Mouse (Mus musculus): ENCODE results near the gene Rab19. TPM values are rescaled to one million over a fixed set of nuclear protein-coding genes. Genes with fewer than 3 reads are reported as not detected.
"Not testable (repeated sequence)": the region's sequence is repeated elsewhere in the genome, so short reads cannot be mapped to it uniquely, and the experiment has no call there.

Gene Rab19
- total RNA-seq, 2 experiments from 2014 or later = 0.14 TPM; not detected in 1

GRCm38 (mm10) chr6:39362684-39363083, 18.3 kb upstream of the Rab19 start:
- Histone ChIP-seq H3K4me3 (no peak overlapping the region), H3K27ac (no peak overlapping the region)
- intact Hi-C loops (cut with DNase I) = no loop called here
- no peak for DNase-seq
- no peak for TF ChIP-seq CTCF (IDR thresholded peaks at IDR 0.05)

GRCm38 (mm10) chr6:39369631-39370030, 11.3 kb upstream of the Rab19 start:
- intact Hi-C loops (cut with DNase I) = no loop called here
- TF ChIP-seq CTCF (IDR thresholded peaks at IDR 0.05) = no peak
- Histone ChIP-seq H3K4me3 (no peak overlapping the region), H3K27ac (no peak overlapping the region)
- DNase-seq = no peak

- TF ChIP-seq CTCF (IDR thresholded peaks at IDR 0.05) = no peak
- Histone ChIP-seq H3K4me3 (no peak overlapping the region), H3K27ac (no peak overlapping the region)
- no peak for DNase-seq
- intact Hi-C loops (cut with DNase I) = no loop called here
Measured at GRCm38 (mm10) chr6:39372042-39372441, 8.9 kb upstream of the Rab19 start.

GRCm38 (mm10) chr6:39372727-39373126, 8.2 kb upstream of the Rab19 start:
- TF ChIP-seq CTCF (IDR thresholded peaks at IDR 0.05) = no peak
- Histone ChIP-seq H3K4me3 (no peak overlapping the region), H3K27ac (no peak overlapping the region; the same call in 1 of the 2 replicates)
- DNase-seq = peak; percentile 44
- intact Hi-C loops (cut with DNase I) = no loop called here

- intact Hi-C loops (cut with DNase I) = no loop called here
- DNase-seq = no peak
- no peak for TF ChIP-seq CTCF (IDR thresholded peaks at IDR 0.05)
- H3K4me3 ChIP-seq = no peak overlapping the region
- H3K27ac ChIP-seq = no peak overlapping the region
Measured at GRCm38 (mm10) chr6:39373301-39373955, 7.5 kb upstream of the Rab19 start.

- TF ChIP-seq CTCF (IDR thresholded peaks at IDR 0.05) = no peak
- DNase-seq = no peak
- Histone ChIP-seq H3K27ac (peak overlapping the region; percentile 92), H3K4me3 (peak overlapping the region; percentile 86)
- intact Hi-C loops (cut with DNase I) = no loop called here
Measured at GRCm38 (mm10) chr6:39376775-39377174, 4.2 kb upstream of the Rab19 start.

- Histone ChIP-seq H3K4me3 (peak within 1 kb of the TSS; percentile 86), H3K27ac (peak within 1 kb of the TSS; percentile 92)
- DNase-seq = peak; percentile 92
- intact Hi-C loops (cut with DNase I) = no loop called here
- no peak for TF ChIP-seq CTCF (IDR thresholded peaks at IDR 0.05)
Measured at GRCm38 (mm10) chr6:39377311-39377827, 3.6 kb upstream of the Rab19 start, which contains the start of gene Slc37a3. Gene Slc37a3, minus strand, starts transcription at chr6:39377675.

GRCm38 (mm10) chr6:39378161-39378835, 2.7 kb upstream of the Rab19 start:
- H3K4me3 ChIP-seq; H3K27ac ChIP-seq; intact Hi-C loops (cut with DNase I); DNase-seq: not testable (repeated sequence)

- no peak overlapping the region for H3K4me3 ChIP-seq
- intact Hi-C loops (cut with DNase I) = no loop called here
- no peak overlapping the region for H3K27ac ChIP-seq
- TF ChIP-seq CTCF (IDR thresholded peaks at IDR 0.05) = no peak
- DNase-seq = no peak
Measured at GRCm38 (mm10) chr6:39379224-39379623, 1.8 kb upstream of the Rab19 start.

GRCm38 (mm10) chr6:39379749-39380148, 1.2 kb upstream of the Rab19 start:
- no peak for TF ChIP-seq CTCF (IDR thresholded peaks at IDR 0.05)
- no peak overlapping the region for H3K27ac ChIP-seq
- intact Hi-C loops (cut with DNase I) = no loop called here
- H3K4me3 ChIP-seq = no peak overlapping the region
- DNase-seq = no peak

GRCm38 (mm10) chr6:39380276-39380675, 699 bp upstream of the Rab19 start:
- no peak for DNase-seq
- intact Hi-C loops (cut with DNase I) = no loop called here
- Histone ChIP-seq H3K27ac (no peak overlapping the region), H3K4me3 (no peak overlapping the region)
- TF ChIP-seq CTCF (IDR thresholded peaks at IDR 0.05) = no peak

- no peak overlapping the region for H3K27ac ChIP-seq
- no peak for TF ChIP-seq CTCF (IDR thresholded peaks at IDR 0.05)
- H3K4me3 ChIP-seq = no peak overlapping the region
- intact Hi-C loops (cut with DNase I) = no loop called here
- DNase-seq = no peak
Measured at GRCm38 (mm10) chr6:39389988-39390387, 9.0 kb downstream of the Rab19 start.

- no peak overlapping the region for H3K4me3 ChIP-seq
- H3K27ac ChIP-seq = no peak overlapping the region
- DNase-seq = no peak
- no peak for TF ChIP-seq CTCF (IDR thresholded peaks at IDR 0.05)
- intact Hi-C loops (cut with DNase I) = no loop called here
Measured at GRCm38 (mm10) chr6:39395471-39395870, 14.5 kb downstream of the Rab19 start.

Data from gastrocnemius, adult 2 months (tissue).